Mouse (Mus musculus) heart, adult 2 months (tissue): Measurements from ENCODE around the gene Kcna5.

Experiments used
- CTCF ChIP-seq: fragments of 200-600 bp; IDR thresholded peaks from 2 replicates; pipeline ENCODE4 v1.8.1; 2022; ENCODE audit warnings: antibody characterized with exemption, mild to moderate bottlenecking, moderate library complexity
- EP300 ChIP-seq: fragments of 200-500 bp; IDR thresholded peaks from 2 replicates; pipeline ENCODE4 v1.6.1; 2011; ENCODE audit warnings: low read depth, low read length, control low read depth; ENCODE audit not compliant: insufficient read depth
- POLR2A ChIP-seq: fragments of 200-500 bp; IDR thresholded peaks from 2 replicates; pipeline ENCODE4 v1.6.1; 2011; ENCODE audit warnings: mild to moderate bottlenecking, low read depth, low read length, control low read depth; ENCODE audit not compliant: insufficient read depth

- TF ChIP-seq CTCF (no peak), POLR2A (no peak), EP300 (no peak)
These were observed 32.1 kb upstream of the Kcna5 start for GRCm38 (mm10) chr6:126567326-126567725.
